10 mouse cellular contexts compared by ENCODE assay signal in genomic region chr3:149326664-149327063, GRCm38 (mm10).
DNase-seq lines count a peak whose midpoint lies in the region; ATAC-seq lines count a peak whose summit lies in the region.
"Had no signal": no experiment of that assay in that cellular context is flagged by ENCODE, and none has a peak within 500 bp of the region (broad histone marks: within the 10 kb centered on the region; RNA-seq: fewer than 3 reads in every experiment).

No protein-coding gene starts in this region.

- peak; percentile 42 to 77 for DNase-seq in adrenal gland, adult (ENCODE audit: inconsistent age in 2 of 2, low spot score in 1 of 2)
- DNase-seq in adrenal gland, postnatal 25 days: no peak
- DNase-seq in CD8-positive naive resting alpha-beta T cell, adult 2 months (ENCODE audit: low read depth in 2 of 2, low spot score in 2 of 2): peak; percentile 2 to 3
- no peak for DNase-seq in cerebellum, adult 9-11 months
- no peak for DNase-seq in ovary, postnatal 14 days (ENCODE audit: low spot score)

- 42% methylated on average over 5 of the region's 5 CpGs for WGBS in intestine, embryonic 15.5 days
- 3% methylated on average over 5 of the region's 5 CpGs for WGBS in macrophage (ENCODE audit: missing documents)
- WGBS in forebrain, embryonic 16.5 days: 61% methylated on average over 5 of the region's 5 CpGs

- no peaks in the 10 kb centered on the region for H3K27me3 ChIP-seq in intestine, embryonic 15.5 days (replicated peaks)
- no peaks in the 10 kb centered on the region for H3K27me3 ChIP-seq in forebrain, embryonic 16.5 days (replicated peaks; ENCODE audit: control insufficient read depth, insufficient read depth, low read length)

- no peaks in the 10 kb centered on the region for H3K36me3 ChIP-seq in intestine, embryonic 15.5 days
- H3K36me3 ChIP-seq in macrophage (ENCODE audit: inconsistent target): no peaks in the 10 kb centered on the region
- no peaks in the 10 kb centered on the region for H3K36me3 ChIP-seq in forebrain, embryonic 16.5 days (ENCODE audit: control insufficient read depth, insufficient read depth)

- H3K4me1 ChIP-seq in intestine, embryonic 15.5 days (replicated peaks): no peaks in the 10 kb centered on the region
- H3K4me1 ChIP-seq in forebrain, embryonic 16.5 days (replicated peaks; ENCODE audit: control insufficient read depth, insufficient read depth, low read length): no peaks in the 10 kb centered on the region

- no peak overlapping the region for H3K27ac ChIP-seq in intestine, embryonic 15.5 days
- H3K27ac ChIP-seq in macrophage: peak overlapping the region; percentile 59
- H3K27ac ChIP-seq in forebrain, embryonic 16.5 days (ENCODE audit: low read length): no peak overlapping the region
- H3K27ac ChIP-seq: layer of hippocampus, adult 2 months had no signal

- H3K79me2 ChIP-seq in macrophage (ENCODE audit: inconsistent target): no peaks in the 10 kb centered on the region

- H3K4me2 ChIP-seq in intestine, embryonic 15.5 days (replicated peaks): no peak overlapping the region
- H3K4me2 ChIP-seq in forebrain, embryonic 16.5 days (ENCODE audit: low read length): no peak overlapping the region

- no peaks in the 10 kb centered on the region for H3K9me3 ChIP-seq in intestine, embryonic 15.5 days
- H3K9me3 ChIP-seq in forebrain, embryonic 16.5 days (ENCODE audit: control insufficient read depth, low read length): no peaks in the 10 kb centered on the region

- peak; percentile 56; the same call in 1 of the 2 replicates for ATAC-seq in intestine, embryonic 15.5 days
- no peak for ATAC-seq in forebrain, embryonic 16.5 days

- H3K9ac ChIP-seq in intestine, embryonic 15.5 days: no peak overlapping the region
- H3K9ac ChIP-seq in forebrain, embryonic 16.5 days (replicated peaks; ENCODE audit: low read depth, low read length): no peak overlapping the region

- H3K4me3 ChIP-seq in intestine, embryonic 15.5 days (replicated peaks): no peak overlapping the region
- H3K4me3 ChIP-seq in macrophage (ENCODE audit: inconsistent target): no peak overlapping the region
- no peak overlapping the region for H3K4me3 ChIP-seq in forebrain, embryonic 16.5 days (replicated peaks; ENCODE audit: low read length)
- H3K4me3 ChIP-seq: layer of hippocampus, adult 2 months; myocyte had no signal

Comparison
In these comparisons a context has a peak if more than half of its experiments do, and no peak if none do; other contexts are left out.
1. DNase-seq: peak in adrenal gland, adult (2 of 2) and CD8-positive naive resting alpha-beta T cell, adult 2 months (2 of 2); none in adrenal gland, postnatal 25 days (single experiment), cerebellum, adult 9-11 months (single experiment) and ovary, postnatal 14 days (single experiment).